Mouse (Mus musculus) bone marrow macrophage, adult 2 months (primary cell): Measurements from ENCODE around the gene C9orf72. TPM values are rescaled to one million over a fixed set of nuclear protein-coding genes. Genes with fewer than 3 reads are reported as not detected.
"Not testable (repeated sequence)": the region's sequence is repeated elsewhere in the genome, so short reads cannot be mapped to it uniquely, and the experiment has no call there.

Experiments used
- H3K27ac ChIP-seq: 2 replicates; pipeline ENCODE4 v1.5.1; 2012; ENCODE audit warnings: low read depth, low read length; ENCODE audit not compliant: insufficient read depth
- H3K4me1 ChIP-seq: 2 replicates; pipeline ENCODE4 v1.6.1; 2012; ENCODE audit warnings: low read length; ENCODE audit not compliant: control insufficient read depth, insufficient read depth
- H3K4me3 ChIP-seq: 2 replicates; pipeline ENCODE4 v1.5.1; 2012; ENCODE audit warnings: mild to moderate bottlenecking, low read length, moderate library complexity; ENCODE audit not compliant: insufficient read depth
- CTCF ChIP-seq: IDR thresholded peaks from 2 replicates; pipeline ENCODE4 v1.5.1; 2012; ENCODE audit warnings: low read depth, mild to moderate bottlenecking, low read length, moderate library complexity
- POLR2A ChIP-seq: IDR thresholded peaks from 2 replicates; pipeline ENCODE4 v1.6.1; 2012; ENCODE audit warnings: mild to moderate bottlenecking, low read depth, low read length, borderline replicate concordance
- polyA plus RNA-seq: library from polyadenylated mRNA; stranded (reverse); fragments of >200 nt; gene quantifications from 2 replicates; pipeline ENCODE4 v1.2.4, GENCODE M21; 2012; ENCODE audit not compliant: missing spikeins, insufficient read depth, insufficient read length

The C9orf72 gene
- polyA plus RNA-seq, result 35.7 and 42.2 TPM in 2 replicates

GRCm38 (mm10) chr4:35225734-35226495 is at the start of gene C9orf72:
TSS of gene C9orf72 (minus strand) at chr4:35226175.
- peak within 1 kb of the TSS; percentile 89 for H3K4me3 ChIP-seq
- TF ChIP-seq POLR2A (no peak), CTCF (no peak)
- peak within 1 kb of the TSS; percentile 71 for H3K27ac ChIP-seq
- H3K4me1 ChIP-seq, result peaks cover 25% of the 10 kb centered on the region

GRCm38 (mm10) chr4:35259006-35259405 is 33.0 kb upstream of the C9orf72 start:
- H3K4me1 ChIP-seq, result no peaks in the 10 kb centered on the region
- TF ChIP-seq CTCF (no peak), POLR2A (no peak)
- H3K27ac ChIP-seq, result no peak overlapping the region
- no peak overlapping the region for H3K4me3 ChIP-seq

- H3K4me1 ChIP-seq, result peaks cover 10% of the 10 kb centered on the region
- H3K27ac ChIP-seq, result no peak overlapping the region
- TF ChIP-seq POLR2A (no peak), CTCF (no peak)
- H3K4me3 ChIP-seq, result no peak overlapping the region
Measured at GRCm38 (mm10) chr4:35244023-35244422, 18.0 kb upstream of the C9orf72 start.

- H3K4me3 ChIP-seq, result no peak overlapping the region
- peaks cover 10% of the 10 kb centered on the region for H3K4me1 ChIP-seq
- H3K27ac ChIP-seq, result no peak overlapping the region
- TF ChIP-seq POLR2A (no peak), CTCF (no peak)
Measured at GRCm38 (mm10) chr4:35241735-35242134, 15.8 kb upstream of the C9orf72 start.

- Histone ChIP-seq H3K27ac (no peak overlapping the region), H3K4me3 (no peak overlapping the region), H3K4me1 (peaks cover 10% of the 10 kb centered on the region)
- TF ChIP-seq CTCF (no peak), POLR2A (no peak)
Measured at GRCm38 (mm10) chr4:35238696-35239095, 12.7 kb upstream of the C9orf72 start.

- not testable (repeated sequence) for H3K27ac ChIP-seq, H3K4me3 ChIP-seq
- H3K4me1 ChIP-seq, result peaks cover 10% of the 10 kb centered on the region
Measured at GRCm38 (mm10) chr4:35238240-35238639, 12.3 kb upstream of the C9orf72 start.

GRCm38 (mm10) chr4:35236313-35236712 is 10.3 kb upstream of the C9orf72 start:
- Histone ChIP-seq H3K27ac (no peak overlapping the region), H3K4me3 (no peak overlapping the region)
- no peak for TF ChIP-seq POLR2A
- no peak for TF ChIP-seq CTCF

GRCm38 (mm10) chr4:35228260-35228659 is 2.3 kb upstream of the C9orf72 start:
- no peak for TF ChIP-seq POLR2A
- no peak for TF ChIP-seq CTCF
- Histone ChIP-seq H3K27ac (no peak overlapping the region), H3K4me1 (peaks cover 13% of the 10 kb centered on the region), H3K4me3 (no peak overlapping the region)

More at GRCm38 (mm10) chr4:35236313-35236712, 10.3 kb upstream of the C9orf72 start:
- H3K4me1 ChIP-seq, result peaks cover 8% of the 10 kb centered on the region

- H3K4me3 ChIP-seq, result peak overlapping the region; percentile 89
- H3K4me1 ChIP-seq, result peaks cover 21% of the 10 kb centered on the region
- H3K27ac ChIP-seq, result peak overlapping the region; percentile 60
- TF ChIP-seq CTCF, result no peak
- no peak for TF ChIP-seq POLR2A
Measured at GRCm38 (mm10) chr4:35226496-35226992, 569 bp upstream of the C9orf72 start.

GRCm38 (mm10) chr4:35225141-35225733 is 738 bp downstream of the C9orf72 start:
- TF ChIP-seq POLR2A (no peak), CTCF (no peak)
- peak overlapping the region; percentile 89 for H3K4me3 ChIP-seq
- peak overlapping the region; percentile 55 for H3K27ac ChIP-seq
- peaks cover 27% of the 10 kb centered on the region for H3K4me1 ChIP-seq
